Mouse (Mus musculus) intestine, embryonic 15.5 days (tissue): ENCODE data around the gene F12. TPM values are rescaled to one million over a fixed set of nuclear protein-coding genes. Genes with fewer than 3 reads are reported as not detected.
"Not testable (repeated sequence)": the region's sequence is repeated elsewhere in the genome, so short reads cannot be mapped to it uniquely, and the experiment has no call there.

ENCODE experiments used
- ATAC-seq: fragments of 200-750 bp; cut with Nextera tagmentation; 2 replicates; pipeline ENCODE4 v1.8.0; 2017; ENCODE audit warnings: moderate TSS enrichment, moderate library complexity
- H3K27ac ChIP-seq: fragments of 300-500 bp; sonication (generic); 2 replicates; pipeline ENCODE4 v1.5.1; 2015; ENCODE audit warnings: mild to moderate bottlenecking, inconsistent platforms
- H3K27me3 ChIP-seq: fragments of 300-500 bp; sonication (generic); replicated peaks from 2 replicates; pipeline ENCODE4 v1.6.1; 2015; ENCODE audit warnings: inconsistent platforms
- H3K36me3 ChIP-seq: fragments of 300-500 bp; sonication (generic); 2 replicates; pipeline ENCODE4 v1.6.1; 2015; ENCODE audit warnings: inconsistent platforms
- H3K4me1 ChIP-seq: fragments of 300-500 bp; sonication (generic); replicated peaks from 2 replicates; pipeline ENCODE4 v1.6.1; 2015; ENCODE audit warnings: inconsistent platforms
- H3K4me2 ChIP-seq: fragments of 300-500 bp; sonication (generic); replicated peaks from 2 replicates; pipeline ENCODE4 v1.6.1; 2015; ENCODE audit warnings: mild to moderate bottlenecking, inconsistent platforms
- H3K4me3 ChIP-seq: fragments of 300-500 bp; sonication (generic); replicated peaks from 2 replicates; pipeline ENCODE4 v1.5.1; 2015; ENCODE audit warnings: inconsistent platforms
- H3K9ac ChIP-seq: fragments of 300-500 bp; sonication (generic); 2 replicates; pipeline ENCODE4 v1.6.1; 2015; ENCODE audit warnings: inconsistent platforms
- H3K9me3 ChIP-seq: fragments of 300-500 bp; sonication (generic); 2 replicates; pipeline ENCODE4 v1.6.1; 2016; ENCODE audit warnings: inconsistent platforms
- WGBS: fragments of 180-500 bp; shearing (Covaris S2); methylation state at CpG from one replicate; pipeline ENCODE4 v1.1.7; 2015; 5-methylcytosine and 5-hydroxymethylcytosine counted together
- polyA plus RNA-seq: library from polyadenylated mRNA; unstranded; fragments of >200 nt; fragmentation: Nextera tagmentation; extraction: Ambion mirVana; gene quantifications from 2 replicates; pipeline ENCODE4 v1.2.1, GENCODE M21; 2015

The F12 gene
- polyA plus RNA-seq, 1 experiment from 2014 or later = 1.8 TPM

DNA sequence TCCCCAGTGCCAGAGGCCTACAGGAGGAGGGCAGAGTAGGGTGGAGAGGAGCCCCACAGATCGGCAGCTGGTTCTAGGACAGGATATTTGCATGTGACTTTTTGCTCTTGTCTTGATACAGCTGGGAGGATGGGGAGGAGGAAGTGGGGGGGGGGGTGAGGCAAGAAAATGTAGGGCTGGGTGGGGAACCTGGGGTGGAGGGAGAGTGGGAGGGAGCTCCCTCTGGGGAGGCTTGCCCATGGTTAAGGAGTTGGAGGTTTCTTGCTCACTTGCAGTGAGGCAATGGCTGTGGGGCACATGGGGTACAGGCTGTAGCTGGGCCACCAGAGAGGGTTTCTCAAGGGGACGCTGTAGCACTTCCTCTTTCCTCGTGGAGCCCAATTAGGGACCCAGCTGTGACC is 20.9 kb upstream of the F12 start:
- no peaks in the 10 kb centered on the region for H3K27me3 ChIP-seq
- H3K9me3 ChIP-seq = no peaks in the 10 kb centered on the region
- H3K4me1 ChIP-seq = peaks cover 28% of the 10 kb centered on the region
- peaks cover 27% of the 10 kb centered on the region for H3K36me3 ChIP-seq
- peak overlapping the region; percentile 84; the same call in 1 of the 2 replicates for H3K4me2 ChIP-seq
- ATAC-seq = no peak
- no peak overlapping the region for H3K9ac ChIP-seq
- no peak overlapping the region for H3K4me3 ChIP-seq
- 51% methylated on average over 3 of the region's 3 CpGs for WGBS
- H3K27ac ChIP-seq = no peak overlapping the region

GRCm38 (mm10) chr13:55446483-55447105 is 20.0 kb upstream of the F12 start:
- 0 out of 2 replicates have a peak, but pooled peaks have one; percentile 1 for ATAC-seq
- H3K4me3 ChIP-seq = peak overlapping the region; percentile 81; the same call in 1 of the 2 replicates

GRCm38 (mm10) chr13:55445361-55446091 is 18.9 kb upstream of the F12 start:
- no peaks in the 10 kb centered on the region for H3K9me3 ChIP-seq
- H3K4me3 ChIP-seq = peak overlapping the region; percentile 81
- H3K27ac ChIP-seq = peak overlapping the region; percentile 99
- H3K4me2 ChIP-seq = peak overlapping the region; percentile 84
- H3K36me3 ChIP-seq = peaks cover 7% of the 10 kb centered on the region
- no peak for ATAC-seq
- no peaks in the 10 kb centered on the region for H3K27me3 ChIP-seq
- H3K4me1 ChIP-seq = peaks cover 28% of the 10 kb centered on the region
- WGBS = under 1% methylated on average over 64 of the region's 66 CpGs
- peak overlapping the region; percentile 95 for H3K9ac ChIP-seq

More at GRCm38 (mm10) chr13:55446483-55447105, 20.0 kb upstream of the F12 start:
- H3K9me3 ChIP-seq = no peaks in the 10 kb centered on the region
- peaks cover 17% of the 10 kb centered on the region for H3K36me3 ChIP-seq
- H3K27ac ChIP-seq = 0 out of 2 replicates have a peak overlapping the region, but pooled peaks have one; percentile 99
- H3K27me3 ChIP-seq = no peaks in the 10 kb centered on the region
- 71% methylated on average over 6 of the region's 6 CpGs for WGBS
- H3K4me1 ChIP-seq = peaks cover 28% of the 10 kb centered on the region
- H3K4me2 ChIP-seq = peak overlapping the region; percentile 84
- H3K9ac ChIP-seq = peak overlapping the region; percentile 95; the same call in 1 of the 2 replicates

DNA sequence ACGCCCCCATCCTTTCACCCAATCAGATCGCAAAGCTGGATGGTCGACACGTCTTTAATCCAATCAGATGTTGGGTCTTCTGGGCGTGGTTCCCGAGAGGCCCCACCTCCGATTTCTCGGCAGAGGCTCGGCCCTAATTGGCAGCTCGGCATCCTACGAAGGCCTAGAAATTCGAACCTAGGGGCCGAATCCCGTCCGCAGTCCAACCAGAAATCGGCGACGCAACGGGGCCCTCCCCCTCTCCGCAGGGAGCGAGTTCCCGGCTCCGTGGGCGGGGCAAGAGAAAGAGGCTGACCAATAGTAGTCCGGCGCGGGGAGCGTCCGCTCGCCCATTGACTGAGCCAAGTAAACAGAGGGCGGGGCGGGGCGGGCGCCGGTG is 18.3 kb upstream of the F12 start, which contains the start of gene Grk6:
Gene Grk6, plus strand, starts transcription at position 136 of the 379 bp plus-strand sequence.
- under 1% methylated on average over 34 of the region's 35 CpGs for WGBS
- Histone ChIP-seq H3K36me3 (peaks cover 1% of the 10 kb centered on the region; the same call in 1 of the 2 replicates), H3K9me3 (no peaks in the 10 kb centered on the region)

DNA sequence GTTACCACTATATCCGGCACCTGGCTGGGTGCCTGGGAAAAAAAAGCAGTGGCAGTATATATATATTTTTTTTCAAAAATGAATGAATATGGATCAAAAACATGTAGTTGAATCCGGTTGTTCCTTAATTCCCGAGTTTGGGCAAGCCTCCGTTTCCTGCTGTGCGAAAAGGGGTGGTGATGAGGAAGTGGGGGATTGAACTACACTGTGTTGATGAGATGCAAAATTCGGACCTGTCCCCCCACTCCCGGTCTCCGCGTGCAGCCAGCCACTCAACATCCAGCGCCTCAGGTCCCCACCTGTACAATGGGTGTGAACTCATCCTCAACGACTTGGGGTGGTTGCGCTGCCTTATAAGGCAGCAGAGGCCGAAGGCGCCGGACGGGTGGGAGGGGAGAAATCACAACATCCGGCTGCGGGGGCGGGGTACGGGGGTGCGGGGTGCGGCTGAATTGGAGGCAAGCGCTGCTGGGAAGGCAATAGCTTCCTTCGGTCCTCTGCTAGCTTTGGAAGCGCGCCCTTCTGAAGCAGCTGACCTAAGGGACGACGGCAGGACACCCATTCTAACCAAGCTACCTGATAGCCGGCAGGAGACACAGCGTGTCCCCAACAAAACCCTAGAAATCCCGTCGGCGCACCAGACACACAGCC is 17.8 kb upstream of the F12 start:
- peak overlapping the region; percentile 55 for H3K9ac ChIP-seq
- no peaks in the 10 kb centered on the region for H3K27me3 ChIP-seq
- no peaks in the 10 kb centered on the region for H3K36me3 ChIP-seq
- peaks cover 28% of the 10 kb centered on the region for H3K4me1 ChIP-seq
- 1% methylated on average over 33 of the region's 33 CpGs for WGBS
- H3K9me3 ChIP-seq = no peaks in the 10 kb centered on the region
- H3K27ac ChIP-seq = peak overlapping the region; percentile 99
- ATAC-seq = peak; percentile 83
- H3K4me3 ChIP-seq = peak overlapping the region; percentile 81
- H3K4me2 ChIP-seq = peak overlapping the region; percentile 80

More for the DNA sequence above, 18.3 kb upstream of the F12 start, which contains the start of gene Grk6:
- ATAC-seq = peak; percentile 96
- Histone ChIP-seq H3K27me3 (no peaks in the 10 kb centered on the region), H3K27ac (peak within 1 kb of the TSS; percentile 99), H3K4me2 (peak within 1 kb of the TSS; percentile 84), H3K4me1 (peaks cover 28% of the 10 kb centered on the region), H3K4me3 (peak within 1 kb of the TSS; percentile 81), H3K9ac (peak within 1 kb of the TSS; percentile 95)

GRCm38 (mm10) chr13:55443799-55444285 is 17.2 kb upstream of the F12 start:
- WGBS = 34% methylated on average over 9 of the region's 9 CpGs
- no peaks in the 10 kb centered on the region for H3K36me3 ChIP-seq
- peak overlapping the region; percentile 99 for H3K27ac ChIP-seq
- H3K4me1 ChIP-seq = peaks cover 28% of the 10 kb centered on the region
- no peak for ATAC-seq
- H3K9ac ChIP-seq = peak overlapping the region; percentile 55
- peak overlapping the region; percentile 81 for H3K4me3 ChIP-seq
- no peaks in the 10 kb centered on the region for H3K9me3 ChIP-seq
- peak overlapping the region; percentile 80 for H3K4me2 ChIP-seq
- no peaks in the 10 kb centered on the region for H3K27me3 ChIP-seq

GRCm38 (mm10) chr13:55437111-55437629 is 10.6 kb upstream of the F12 start:
- H3K27ac ChIP-seq, H3K4me3 ChIP-seq, H3K9me3 ChIP-seq, H3K36me3 ChIP-seq, H3K4me1 ChIP-seq, H3K9ac ChIP-seq, H3K27me3 ChIP-seq, ATAC-seq, H3K4me2 ChIP-seq: not testable (repeated sequence)
- 85% methylated on average over 15 of the region's 15 CpGs for WGBS

GRCm38 (mm10) chr13:55431889-55432685 is 5.5 kb upstream of the F12 start:
- WGBS = 69% methylated on average over 10 of the region's 10 CpGs
- ATAC-seq = no peak

DNA sequence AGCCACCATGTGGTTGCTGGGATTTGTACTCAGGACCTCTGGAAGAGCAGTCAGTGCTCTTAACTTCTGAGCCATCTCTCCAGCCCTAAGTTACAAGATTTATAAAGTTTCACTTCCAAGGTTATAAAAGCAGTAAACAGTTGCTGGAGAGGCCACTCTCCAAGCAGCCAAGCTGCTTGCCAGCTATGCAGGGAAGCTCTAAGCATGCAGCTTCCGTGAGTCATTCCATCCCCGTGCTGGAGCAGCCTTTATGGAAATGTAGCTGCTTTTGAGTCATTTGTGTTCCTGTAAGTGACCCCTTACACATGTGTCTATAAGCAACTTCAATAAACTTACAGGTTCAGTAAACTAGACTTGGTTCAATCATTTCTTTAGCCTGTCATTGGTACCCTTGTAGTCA is 4.0 kb upstream of the F12 start:
- Histone ChIP-seq H3K9ac (no peak overlapping the region), H3K4me1 (no peaks in the 10 kb centered on the region), H3K4me3 (no peak overlapping the region), H3K27ac (no peak overlapping the region), H3K27me3 (0 out of 2 replicates have a peak, but pooled peaks cover 3% of the 10 kb centered on the region), H3K36me3 (no peaks in the 10 kb centered on the region), H3K9me3 (no peaks in the 10 kb centered on the region), H3K4me2 (no peak overlapping the region)
- WGBS = 83% methylated on average over 2 of the region's 2 CpGs
- no peak for ATAC-seq

More at GRCm38 (mm10) chr13:55431889-55432685, 5.5 kb upstream of the F12 start:
- no peak overlapping the region for H3K4me3 ChIP-seq
- no peaks in the 10 kb centered on the region for H3K36me3 ChIP-seq
- H3K9ac ChIP-seq = no peak overlapping the region
- H3K27ac ChIP-seq = no peak overlapping the region
- no peaks in the 10 kb centered on the region for H3K9me3 ChIP-seq
- H3K4me1 ChIP-seq = no peaks in the 10 kb centered on the region
- H3K4me2 ChIP-seq = no peak overlapping the region
- no peaks in the 10 kb centered on the region for H3K27me3 ChIP-seq

DNA sequence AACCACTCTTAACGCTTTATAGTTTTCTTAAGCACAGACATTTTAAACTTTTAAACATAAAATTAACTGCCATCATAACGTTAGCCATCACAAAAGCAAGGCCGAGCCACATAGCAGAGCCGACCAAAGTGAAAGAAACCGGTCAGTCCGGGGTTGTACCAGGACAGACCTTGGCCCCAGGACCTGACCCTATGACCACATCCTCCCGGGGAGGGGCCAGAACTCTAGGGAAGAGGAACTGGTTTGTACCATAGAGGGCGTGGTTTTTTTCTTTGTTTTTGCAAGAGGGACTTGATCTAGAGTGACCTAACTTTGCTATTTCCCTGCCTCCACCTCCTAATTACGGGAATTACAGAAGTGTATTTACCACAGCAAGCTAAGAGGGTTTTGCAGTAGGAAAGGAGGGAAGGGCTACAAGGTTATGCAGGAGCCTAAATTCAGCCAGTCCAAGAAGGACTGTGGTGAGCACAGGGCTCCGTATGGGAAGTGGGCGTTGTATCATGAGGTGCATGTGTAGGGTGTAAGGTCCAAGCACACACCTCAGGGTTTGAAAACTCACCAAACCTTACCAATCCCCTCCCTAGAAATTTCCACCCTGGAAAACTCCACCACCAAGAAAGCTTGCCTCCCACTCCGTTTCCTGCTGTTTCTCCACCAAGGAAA is 2.8 kb upstream of the F12 start:
- ATAC-seq = peak; percentile 75
- Histone ChIP-seq H3K27me3 (0 out of 2 replicates have a peak, but pooled peaks cover 3% of the 10 kb centered on the region), H3K27ac (no peak overlapping the region), H3K4me1 (no peaks in the 10 kb centered on the region), H3K9me3 (no peaks in the 10 kb centered on the region), H3K9ac (no peak overlapping the region), H3K36me3 (no peaks in the 10 kb centered on the region), H3K4me2 (no peak overlapping the region), H3K4me3 (no peak overlapping the region)
- 56% methylated on average over 12 of the region's 12 CpGs for WGBS
